Mouse (Mus musculus) right cerebral cortex, postnatal 4 days (tissue): Measurements from ENCODE around the gene Hyou1.
"Not testable (repeated sequence)": the region's sequence is repeated elsewhere in the genome, so short reads cannot be mapped to it uniquely, and the experiment has no call there.

Experiments
- DNase-seq: peaks from one replicate; pipeline ENCODE4 v3.0.0-alpha.2; 2022

The Hyou1 gene

DNA sequence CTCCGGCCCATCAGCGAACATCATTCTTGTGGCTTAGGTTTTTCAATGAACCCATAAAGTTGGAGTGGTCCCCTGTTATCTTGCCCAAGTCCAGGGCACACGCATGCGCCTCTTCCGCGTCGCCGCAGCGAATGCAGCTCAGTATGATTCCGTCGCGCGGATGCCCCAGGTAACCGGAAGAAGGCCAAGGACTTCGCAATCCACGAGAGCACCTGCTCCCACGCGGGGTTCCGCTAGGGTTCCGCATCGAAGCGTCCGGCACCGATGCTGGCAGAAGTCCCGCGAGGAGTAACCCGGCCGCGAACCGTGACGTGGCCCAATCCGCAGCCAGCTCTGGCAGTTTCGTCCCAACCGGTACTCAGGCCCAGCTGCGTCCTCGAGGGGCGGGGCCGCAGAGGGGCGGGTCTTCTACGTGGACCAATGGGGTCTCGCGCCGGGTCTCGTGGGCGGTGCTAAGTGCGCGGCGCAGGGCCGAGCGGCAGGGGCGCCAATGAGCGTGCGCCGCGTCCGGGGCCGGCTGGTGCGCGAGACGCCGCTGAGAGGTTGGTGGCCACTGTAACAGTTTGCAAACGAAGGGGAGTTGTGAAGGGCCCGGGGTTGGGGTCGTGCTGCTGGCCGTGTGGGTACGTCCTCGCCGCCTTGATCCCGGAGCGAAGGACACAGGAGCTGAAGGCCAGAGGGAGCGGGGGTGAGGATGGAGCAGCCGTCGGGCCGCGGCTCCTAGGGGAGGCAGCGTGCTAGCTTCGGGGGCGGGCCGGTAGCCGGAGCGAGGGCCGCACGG, at the start of gene Hyou1:
Gene Hyou1, plus strand, starts transcription at position 437 of the 781 bp plus-strand sequence.
- DNase-seq, result peak; percentile 99

DNA sequence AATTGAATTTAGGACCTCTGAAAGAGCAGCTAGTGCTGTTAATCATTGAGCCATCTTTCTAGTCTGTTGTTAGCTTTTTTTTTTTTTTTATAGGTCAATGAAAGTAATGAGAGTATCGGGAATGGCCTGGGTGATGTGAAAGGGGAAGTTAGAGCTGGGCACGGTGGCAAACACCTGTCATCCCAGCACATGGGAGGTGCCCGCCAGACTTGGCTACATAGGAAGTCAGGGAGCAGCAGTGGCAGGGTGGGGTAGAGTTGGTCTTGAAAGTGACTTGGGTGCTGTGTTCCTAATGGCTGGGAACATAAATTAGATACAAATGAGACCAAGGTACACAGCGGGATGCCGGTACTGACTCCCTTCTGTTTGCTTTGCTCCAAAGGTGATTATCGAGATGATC, 48.6 kb upstream of the Hyou1 start:
- DNase-seq, result no peak

DNA sequence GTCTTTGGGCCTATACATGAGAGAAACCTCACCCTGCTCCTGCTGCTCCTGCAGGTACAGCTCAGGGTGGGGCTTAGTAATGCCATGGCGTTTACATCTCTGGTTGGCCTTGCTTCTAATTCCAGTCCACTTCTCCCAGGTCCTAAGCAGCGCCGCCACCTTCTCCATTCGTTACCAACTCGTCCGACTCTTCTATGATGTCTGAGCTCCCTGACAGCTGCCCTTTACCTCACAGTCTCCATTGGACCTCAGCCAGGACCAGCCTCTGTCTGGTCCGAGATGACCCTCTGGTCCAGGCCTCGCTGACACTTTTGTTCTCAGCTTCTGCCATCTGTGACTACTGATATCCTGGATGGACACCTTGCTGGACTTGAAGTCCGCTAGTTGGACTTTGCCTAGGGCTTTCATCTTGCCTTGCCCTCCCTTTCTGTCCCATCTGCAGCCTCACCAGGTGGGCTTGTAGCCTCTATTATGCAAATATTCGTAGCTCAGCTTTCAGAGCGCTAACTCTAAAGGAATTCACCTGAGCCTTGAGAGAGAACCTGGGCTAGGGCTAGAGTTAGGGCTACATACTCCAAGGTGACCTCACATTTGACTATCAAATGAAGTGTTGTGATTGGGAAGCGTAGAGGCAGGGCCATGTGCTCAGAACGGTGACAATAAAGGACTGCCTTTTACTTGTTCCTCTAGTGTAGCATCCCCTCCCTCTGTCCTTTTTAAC, 46.2 kb upstream of the Hyou1 start:
- DNase-seq, result no peak

DNA sequence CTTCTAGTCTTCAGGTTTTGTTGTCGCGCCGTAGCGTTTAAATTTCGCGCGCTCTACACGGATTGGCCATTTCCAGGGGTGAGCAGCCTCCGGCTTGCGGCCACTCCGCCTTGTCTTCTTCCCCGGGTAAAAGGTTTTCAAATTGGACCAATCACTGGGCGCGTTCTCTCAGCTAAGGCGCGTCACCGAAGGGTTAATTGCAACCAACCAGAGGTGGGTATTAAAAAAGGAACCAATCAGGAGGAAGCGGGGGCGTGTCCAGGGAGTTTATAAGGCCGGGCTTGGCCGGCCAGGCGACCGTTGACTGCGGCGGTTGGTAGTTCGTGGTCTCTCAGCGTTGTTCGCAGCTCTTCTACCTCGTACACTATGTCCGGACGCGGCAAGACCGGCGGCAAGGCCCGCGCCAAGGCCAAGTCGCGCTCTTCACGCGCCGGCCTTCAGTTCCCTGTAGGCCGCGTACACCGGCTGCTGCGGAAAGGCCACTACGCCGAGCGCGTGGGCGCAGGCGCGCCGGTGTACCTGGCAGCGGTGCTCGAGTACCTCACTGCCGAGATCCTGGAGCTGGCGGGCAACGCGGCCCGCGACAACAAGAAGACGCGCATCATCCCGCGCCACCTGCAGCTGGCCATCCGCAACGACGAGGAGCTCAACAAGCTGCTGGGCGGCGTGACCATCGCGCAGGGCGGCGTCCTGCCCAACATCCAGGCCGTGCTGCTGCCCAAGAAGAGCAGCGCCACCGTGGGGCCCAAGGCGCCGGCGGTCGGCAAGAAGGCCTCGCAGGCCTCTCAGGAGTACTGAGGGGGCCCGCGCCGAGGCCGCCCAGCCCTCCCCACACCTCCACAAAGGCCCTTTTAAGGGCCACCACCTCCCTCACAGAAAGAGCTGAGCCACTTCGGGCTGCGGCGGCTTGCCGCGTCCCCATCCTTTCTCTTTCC, 44.6 kb upstream of the Hyou1 start, which contains the start of gene H2afx:
Gene H2afx, plus strand, starts transcription at position 299 of the 935 bp plus-strand sequence.
- peak; percentile 91 for DNase-seq

DNA sequence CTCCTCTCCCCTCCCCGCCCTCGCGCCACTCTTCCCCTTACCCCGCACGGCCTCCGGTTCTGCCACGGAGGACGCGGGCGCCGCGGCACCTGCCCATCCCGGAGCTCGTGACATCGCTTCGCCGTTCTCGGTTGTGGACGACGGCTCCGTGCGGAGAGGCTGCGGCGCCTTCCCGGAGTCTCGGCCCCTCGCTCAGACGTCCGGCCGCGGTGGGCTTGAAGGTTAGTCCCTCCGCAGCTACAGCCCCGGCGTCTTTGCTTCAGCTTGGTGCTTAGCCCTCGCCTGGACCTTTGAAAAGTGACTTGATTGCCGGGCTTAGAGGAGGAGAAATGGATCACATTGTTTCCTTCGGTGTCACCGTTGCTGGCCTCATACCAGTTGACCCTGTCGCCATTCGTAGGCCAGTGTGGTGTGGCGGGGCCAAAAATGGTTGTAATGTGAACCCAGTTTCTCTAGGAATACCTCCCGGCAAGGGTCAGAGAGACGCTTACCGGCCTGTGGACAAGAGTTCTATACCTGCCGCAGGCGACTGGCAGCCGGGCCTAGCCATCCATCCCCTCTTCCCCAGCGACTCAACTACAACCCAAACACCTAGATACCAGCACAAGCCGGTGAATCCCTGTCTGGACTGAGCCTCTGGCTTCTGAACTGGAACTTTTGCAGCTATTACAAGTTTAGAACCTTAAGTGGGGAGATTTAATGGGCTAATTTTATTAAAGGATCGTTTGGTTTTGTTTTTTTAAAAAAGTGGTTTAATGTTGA, 43.8 kb upstream of the Hyou1 start:
- no peak for DNase-seq

DNA sequence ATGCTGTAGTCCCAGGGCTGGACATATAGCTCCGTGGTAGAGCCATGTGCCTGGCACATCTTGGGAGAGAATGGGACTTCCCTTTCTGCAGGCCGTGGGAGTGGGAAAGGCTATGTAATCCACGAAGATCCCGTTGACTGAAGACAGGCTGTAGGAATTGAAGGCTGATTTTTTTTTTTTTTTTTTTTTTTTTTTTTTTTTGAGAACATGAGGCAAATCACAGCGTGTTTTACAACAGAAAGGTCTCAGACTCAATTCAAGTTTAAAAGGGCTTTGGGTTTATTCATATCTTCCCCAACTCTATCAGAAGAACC, 43.2 kb upstream of the Hyou1 start:
- DNase-seq, result no peak

DNA sequence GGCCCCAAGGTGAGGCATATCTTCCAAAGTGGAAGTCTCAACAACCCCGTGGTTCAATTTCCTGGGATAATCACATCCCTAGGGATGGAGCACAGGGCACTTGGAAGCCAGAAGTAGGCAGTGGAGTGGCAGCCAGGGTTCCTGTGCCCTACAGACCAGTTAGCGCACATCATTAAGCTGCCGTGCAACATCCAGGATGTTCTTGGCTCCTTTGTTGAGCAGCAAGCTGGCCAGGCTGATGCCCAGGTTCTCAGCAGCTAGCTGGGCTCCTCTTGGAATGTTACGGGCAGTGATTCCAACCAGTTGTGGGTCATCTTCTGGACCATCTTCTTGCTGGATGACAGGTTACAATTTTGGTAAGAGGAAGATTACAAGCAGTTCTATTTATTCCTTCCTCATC, 42.8 kb upstream of the Hyou1 start:
- not testable (repeated sequence) for DNase-seq

DNA sequence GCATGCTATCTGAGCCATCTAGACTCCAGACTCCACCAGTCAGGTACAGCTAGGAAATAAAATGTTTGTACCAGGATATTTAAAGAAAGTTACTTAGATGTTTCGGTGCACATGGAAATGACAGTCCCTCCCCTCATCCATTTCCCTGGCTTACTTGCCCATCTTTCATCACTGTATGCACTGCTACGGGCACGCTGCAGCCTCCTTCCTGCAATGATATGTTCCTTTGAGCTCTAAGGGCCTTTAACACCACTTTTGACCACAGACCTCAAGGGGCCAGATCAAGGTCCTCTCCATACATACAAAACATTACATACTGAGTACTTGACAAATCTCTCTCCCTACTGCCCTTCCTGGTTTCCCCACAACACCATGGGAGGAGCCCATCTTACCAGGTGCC, 42.3 kb upstream of the Hyou1 start:
- no peak for DNase-seq

DNA sequence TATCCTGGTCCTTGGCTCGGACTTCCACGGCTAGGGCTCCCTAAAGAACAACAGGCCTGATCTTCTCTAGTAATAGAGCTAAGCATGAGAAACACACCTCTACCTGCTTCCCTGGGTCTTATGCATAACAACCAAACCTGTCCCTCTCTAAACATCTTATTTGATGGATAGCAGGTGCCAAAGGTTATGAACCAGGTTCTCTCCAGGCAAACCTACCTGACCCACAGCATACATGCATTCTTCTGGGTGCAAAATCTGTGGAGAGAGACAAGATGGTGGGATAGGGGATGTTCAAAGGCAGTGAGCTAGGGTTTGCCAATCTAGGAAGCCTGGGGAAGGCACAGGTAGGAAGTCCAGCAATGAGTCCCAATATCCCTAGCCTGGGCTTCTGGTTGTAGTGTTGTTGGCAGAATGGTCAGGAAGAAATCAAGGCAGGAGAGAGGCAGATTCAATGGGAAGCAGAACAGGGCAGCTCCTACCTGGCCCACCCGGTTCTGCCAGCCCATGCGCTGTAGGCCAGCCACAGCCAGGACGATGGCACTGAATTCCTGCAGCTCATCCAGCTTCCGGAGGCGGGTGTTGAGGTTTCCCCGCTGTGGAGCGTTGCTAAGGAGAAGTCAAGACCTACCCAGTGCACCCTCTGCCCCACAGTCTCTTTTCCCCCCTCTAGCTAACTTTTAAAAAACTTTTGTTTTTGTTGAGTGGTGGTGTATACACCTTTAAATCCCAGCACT, 41.7 kb upstream of the Hyou1 start:
- DNase-seq, result no peak

DNA sequence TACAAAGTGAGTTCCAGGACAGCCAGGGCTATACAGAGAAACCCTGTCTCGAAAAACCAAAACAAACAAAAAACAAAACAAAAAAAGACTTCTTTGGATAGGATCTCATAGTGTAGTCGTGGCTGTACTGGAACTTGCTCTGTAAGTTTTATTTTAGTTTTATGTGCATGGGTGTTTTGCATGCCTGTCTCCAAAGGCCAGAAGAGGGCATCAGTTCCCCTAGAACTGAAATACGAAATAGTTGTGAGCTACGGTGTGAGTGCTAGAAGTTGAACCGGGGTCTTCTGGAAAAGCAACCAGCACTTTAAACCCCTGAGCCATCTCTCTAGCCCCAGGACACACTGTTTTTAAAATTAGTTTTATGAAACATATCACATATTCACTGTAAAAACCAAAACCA, 40.7 kb upstream of the Hyou1 start:
- DNase-seq, result no peak

DNA sequence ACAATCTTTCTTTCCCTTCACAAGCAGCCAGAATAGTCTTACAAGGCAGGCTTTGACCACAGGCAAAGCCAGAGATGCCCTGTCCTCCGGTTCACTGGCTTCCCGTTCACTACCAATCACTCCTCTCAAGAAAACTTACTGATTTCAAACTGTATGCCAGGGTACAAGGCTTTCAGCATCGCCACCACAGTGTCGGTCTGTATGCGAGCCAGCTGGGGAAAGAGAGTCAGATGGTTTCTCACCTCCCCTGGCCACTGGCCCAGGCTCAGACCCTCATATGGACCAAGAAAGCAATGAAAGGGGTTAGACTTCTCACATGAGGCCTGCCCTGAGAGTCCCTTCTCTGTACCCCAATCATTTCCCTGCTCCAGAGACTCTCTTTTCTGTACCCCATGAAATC, 37.8 kb upstream of the Hyou1 start:
- no peak for DNase-seq

DNA sequence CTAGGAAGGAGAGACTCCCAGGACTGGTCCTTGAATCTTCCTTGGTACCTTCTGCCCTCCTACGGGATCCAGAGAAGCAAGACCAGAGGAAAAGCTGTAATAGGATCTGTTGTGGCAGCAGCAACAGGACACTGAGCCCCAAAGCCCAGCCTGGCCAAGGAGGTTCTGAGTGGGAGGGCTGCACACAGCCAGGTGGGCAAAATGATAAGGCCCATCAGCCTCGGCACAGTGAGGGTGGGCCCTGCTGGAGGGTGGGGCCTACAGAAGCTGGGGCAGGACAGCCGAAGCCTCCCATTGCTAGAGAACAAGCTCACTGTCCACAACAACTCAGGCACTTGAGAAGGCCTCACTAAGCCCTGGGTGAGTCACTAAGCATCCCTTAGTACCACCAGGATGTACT, 37.1 kb upstream of the Hyou1 start:
- no peak for DNase-seq

DNA sequence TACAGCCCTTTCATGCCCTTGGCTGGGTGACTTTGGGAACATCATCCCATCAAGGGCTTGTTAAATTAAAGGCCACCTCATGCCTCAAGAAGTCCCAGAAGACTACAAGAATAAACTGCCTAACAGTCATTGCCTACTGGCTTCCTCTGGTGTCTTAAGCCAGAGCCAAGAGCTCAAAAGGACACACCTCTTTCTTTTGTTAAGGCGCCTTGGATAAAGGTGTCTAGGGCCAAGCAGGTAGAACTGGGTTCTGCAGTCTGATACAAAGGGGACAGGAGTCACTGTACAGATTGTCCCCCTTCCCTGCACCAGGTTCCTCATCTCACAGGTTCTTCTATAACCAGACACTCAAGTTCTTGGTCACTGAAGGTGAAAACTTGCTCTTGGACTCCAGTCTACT, 36.7 kb upstream of the Hyou1 start:
- DNase-seq, result no peak

DNA sequence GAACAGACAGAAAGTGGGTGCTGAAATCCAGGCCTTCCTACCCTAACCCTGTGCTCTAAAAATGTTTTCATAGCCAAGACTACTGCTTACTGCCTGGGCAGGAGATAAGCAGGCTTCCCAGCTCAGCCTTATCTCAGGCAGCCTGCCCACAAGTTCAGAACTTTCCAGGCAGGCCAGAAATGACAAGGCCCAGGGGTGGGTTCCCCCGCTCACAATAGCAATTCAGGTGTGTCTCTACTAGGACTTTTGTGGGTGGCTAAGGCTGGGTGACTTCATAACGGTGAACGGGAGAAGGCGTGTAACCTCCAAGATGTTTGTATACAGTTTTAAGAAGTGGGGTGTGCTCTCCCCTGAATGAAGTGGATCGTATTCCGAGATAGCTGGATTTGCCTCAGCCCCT, 36.0 kb upstream of the Hyou1 start:
- DNase-seq, result no peak

DNA sequence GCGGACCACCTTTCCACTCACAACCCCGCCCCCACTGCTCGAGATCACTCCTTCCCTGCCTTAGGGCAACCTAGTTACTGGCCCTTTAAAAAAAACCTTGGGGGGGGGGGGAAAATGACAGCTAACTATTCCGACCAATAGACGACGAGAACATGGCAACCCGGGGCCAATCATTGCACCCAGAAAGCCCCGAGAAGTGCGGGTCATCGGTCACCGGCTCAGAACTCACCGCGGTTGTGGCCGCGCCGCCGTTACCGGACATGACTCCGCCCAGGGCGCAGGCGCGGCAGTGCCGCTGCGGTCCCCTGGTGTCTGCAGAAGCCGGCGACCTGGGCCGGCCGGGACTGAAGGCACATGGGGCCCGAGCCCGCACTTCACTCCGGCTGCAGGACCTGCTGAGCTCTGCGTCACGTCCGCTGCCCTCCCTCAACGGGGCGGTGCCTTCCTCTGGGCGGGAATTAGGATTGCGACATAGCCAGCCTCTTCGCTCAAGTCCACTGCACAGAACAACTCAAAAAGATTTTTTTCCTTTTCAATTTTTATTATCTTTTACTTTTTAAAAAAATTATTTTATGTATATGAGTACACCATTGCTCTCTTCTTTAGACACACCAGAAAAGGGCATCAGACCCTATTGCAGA, 35.4 kb upstream of the Hyou1 start, which contains the start of gene Hmbs:
Gene Hmbs, minus strand, starts transcription at position 448 of the 641 bp plus-strand sequence.
- peak; percentile 78 for DNase-seq

DNA sequence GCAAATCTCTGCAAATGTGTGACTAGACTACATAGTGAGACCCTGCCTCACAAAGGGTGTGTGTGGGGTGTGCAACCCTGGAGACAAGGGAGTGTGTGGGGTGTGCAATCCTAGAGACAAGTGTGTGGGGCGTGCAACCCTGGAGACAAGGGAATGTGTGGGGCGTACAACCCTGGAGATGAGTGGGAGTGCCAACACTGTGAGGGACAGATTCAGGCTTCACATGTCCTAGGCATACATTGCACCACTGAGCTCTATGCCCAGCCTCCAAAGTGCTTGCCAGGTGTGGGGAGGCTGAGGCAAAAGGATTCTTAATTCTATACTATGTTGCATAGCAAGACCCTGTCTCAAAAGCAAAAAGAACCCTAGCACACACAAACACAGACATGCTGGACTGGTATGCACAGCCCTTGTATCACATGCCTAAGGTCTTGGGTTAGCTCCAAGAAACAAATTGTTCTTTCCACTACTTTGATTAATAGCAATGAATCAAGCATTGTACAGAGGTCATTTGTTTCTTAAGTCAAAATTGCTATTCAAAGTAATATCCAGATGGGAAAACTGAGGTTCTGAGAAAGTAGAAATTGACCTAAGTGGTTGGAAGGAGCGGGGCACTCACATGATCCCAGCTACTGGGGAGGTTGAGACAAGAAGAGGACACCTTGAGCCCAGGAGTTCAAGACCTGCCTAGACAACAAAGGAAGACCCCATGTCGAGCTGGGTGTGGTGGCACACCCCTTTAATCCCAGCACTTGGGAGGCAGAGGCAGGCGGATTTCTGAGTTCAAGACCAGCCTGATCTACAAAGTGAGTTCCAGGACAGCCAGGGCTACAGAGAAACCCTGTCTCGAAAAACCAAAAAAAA, 33.5 kb upstream of the Hyou1 start:
- no peak for DNase-seq

DNA sequence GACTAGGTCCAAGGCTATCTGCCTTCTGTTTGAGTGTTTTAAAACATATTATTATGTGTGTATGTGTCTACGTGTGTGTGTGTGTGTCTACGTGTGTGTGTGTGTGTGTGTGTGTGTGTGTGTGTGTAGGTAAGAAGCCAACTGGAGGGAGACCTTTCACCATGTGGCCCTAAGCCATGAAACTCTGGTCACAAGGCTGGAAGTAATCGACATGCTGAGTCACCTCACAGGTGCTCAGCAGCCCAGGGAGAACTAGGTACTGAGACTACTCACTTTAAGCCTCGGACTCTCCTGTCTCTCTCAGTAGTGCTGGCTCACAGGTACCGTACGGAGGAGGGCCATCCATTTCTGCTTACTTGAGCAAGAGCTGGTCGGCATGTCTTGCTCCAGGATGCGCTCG, 32.1 kb upstream of the Hyou1 start:
- no peak for DNase-seq

DNA sequence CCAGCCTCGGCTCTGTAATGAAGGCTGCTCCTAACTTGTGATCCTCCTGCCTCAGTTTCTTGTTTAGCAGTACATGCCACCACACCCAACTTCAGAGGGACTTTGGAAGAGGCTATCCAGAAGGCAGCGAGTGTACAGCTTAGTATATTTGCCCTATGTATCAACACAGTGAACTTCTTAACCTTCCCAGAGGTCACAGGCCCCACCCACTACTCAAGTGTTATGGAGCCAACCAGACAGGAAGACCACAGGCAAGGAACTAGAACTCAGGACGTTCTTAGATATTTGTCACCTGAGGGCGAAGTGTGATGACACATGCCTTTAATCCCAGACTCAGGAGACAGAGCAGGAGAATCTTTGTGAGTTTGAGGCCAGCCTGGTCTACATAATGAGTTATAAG, 31.7 kb upstream of the Hyou1 start:
- DNase-seq, result no peak

DNA sequence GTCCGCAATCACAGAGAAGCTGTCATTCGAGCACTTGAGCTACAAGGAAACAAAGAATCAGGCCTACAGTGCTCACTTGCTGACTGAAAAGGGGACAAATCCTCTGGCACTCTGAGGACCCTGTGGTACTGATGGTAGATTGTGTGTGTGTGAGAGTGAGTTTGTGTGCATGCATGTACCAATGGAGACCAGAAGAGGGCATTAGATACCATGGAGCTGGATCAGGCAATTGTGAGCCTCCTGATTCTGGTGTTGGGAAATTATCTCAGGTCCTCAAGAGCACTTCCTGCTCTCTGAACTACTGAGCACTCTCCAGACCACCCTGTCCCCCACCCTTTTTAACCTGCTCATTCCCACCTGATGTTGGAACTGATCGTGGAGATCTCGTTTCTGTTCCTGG, 30.7 kb upstream of the Hyou1 start:
- DNase-seq, result no peak

DNA sequence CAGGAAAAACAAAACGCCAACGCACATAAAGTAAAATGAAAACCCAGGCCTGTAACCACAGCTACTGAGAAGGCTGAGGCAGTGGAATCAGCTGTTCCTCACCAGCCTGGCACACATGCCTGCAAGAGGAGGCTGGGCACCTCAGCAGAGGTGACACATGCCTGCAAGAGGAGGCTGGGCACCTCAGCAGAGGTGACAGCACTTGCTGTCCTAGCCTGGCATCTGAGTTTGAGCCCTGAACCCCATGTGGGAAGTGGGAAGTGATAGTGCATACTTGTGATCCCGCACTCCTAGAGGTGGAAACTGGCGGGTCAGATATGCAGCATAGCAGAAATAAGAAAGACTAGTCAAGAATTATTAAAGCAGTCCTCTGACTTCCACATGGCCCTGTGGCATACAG, 27.9 kb upstream of the Hyou1 start:
- no peak for DNase-seq
